Mouse (Mus musculus) MEL (cell line): ENCODE data around the gene Cntn4. TPM values are rescaled to one million over a fixed set of nuclear protein-coding genes. Genes with fewer than 3 reads are reported as not detected.

ENCODE experiments used
- DNase-seq: peaks from one replicate; pipeline ENCODE4 v3.0.0; 2011; ENCODE audit warnings: low read depth, low spot score
- H3K27ac ChIP-seq: 2 replicates; pipeline ENCODE4 v1.5.1; 2012; ENCODE audit warnings: low read depth, mild to moderate bottlenecking, control low read depth, low read length, moderate library complexity; ENCODE audit not compliant: control insufficient read depth
- H3K27me3 ChIP-seq, 2 experiments: fragments of 150-350 bp in 1 of 2; sonication (generic) in 1 of 2; 2 replicates each; pipeline ENCODE4 v1.6.1; 2012; ENCODE audit warnings: low read length in 2 of 2, mild to moderate bottlenecking in 2 of 2, improper control_type of control experiment in 1 of 2, moderate library complexity in 1 of 2; ENCODE audit not compliant: insufficient read depth in 2 of 2, control insufficient read depth in 1 of 2
- H3K36me3 ChIP-seq, 2 experiments: 2 replicates each; pipeline ENCODE4 v1.6.1; 2012 to 2014; ENCODE audit warnings: low read length in 2 of 2, improper control_type of control experiment in 1 of 2, inconsistent platforms in 1 of 2, mild to moderate bottlenecking in 1 of 2; ENCODE audit not compliant: insufficient read depth in 2 of 2, control insufficient read depth in 1 of 2
- H3K4me1 ChIP-seq, 2 experiments: fragments of 150-350 bp in 1 of 2; sonication (generic) in 1 of 2; 2 replicates each; pipeline ENCODE4 v1.6.1; 2012; ENCODE audit warnings: low read length in 2 of 2, improper control_type of control experiment in 1 of 2, mild to moderate bottlenecking in 1 of 2; ENCODE audit not compliant: insufficient read depth in 2 of 2, control insufficient read depth in 1 of 2
- H3K4me3 ChIP-seq, 2 experiments: fragments of 150-350 bp in 1 of 2; sonication (generic) in 1 of 2; 2 replicates each; pipeline ENCODE4 v1.5.1; 2012; ENCODE audit warnings: low read depth in 2 of 2, low read length in 2 of 2, mild to moderate bottlenecking in 2 of 2, moderate library complexity in 2 of 2, control low read depth in 1 of 2, improper control_type of control experiment in 1 of 2; ENCODE audit not compliant: control insufficient read depth in 1 of 2, insufficient read depth in 1 of 2
- H3K79me2 ChIP-seq: 2 replicates; pipeline ENCODE4 v1.6.1; 2012; ENCODE audit warnings: mild to moderate bottlenecking, low read length, moderate library complexity; ENCODE audit not compliant: control insufficient read depth, poor library complexity, insufficient read depth
- H3K9ac ChIP-seq: 2 replicates; pipeline ENCODE4 v1.6.1; 2012; ENCODE audit warnings: low read depth, mild to moderate bottlenecking, control low read depth, low read length, moderate library complexity; ENCODE audit not compliant: control insufficient read depth, poor library complexity, severe bottlenecking
- H3K9me3 ChIP-seq: fragments of 150-350 bp; sonication (generic); replicated peaks from 2 replicates; pipeline ENCODE4 v1.6.1; 2012; ENCODE audit warnings: mild to moderate bottlenecking, low read length, improper control_type of control experiment, moderate library complexity; ENCODE audit not compliant: insufficient read depth
- BHLHE40 ChIP-seq: IDR thresholded peaks from 2 replicates; pipeline ENCODE4 v1.6.1; 2012; ENCODE audit warnings: low read depth, mild to moderate bottlenecking, inconsistent platforms, low read length, improper control_type of control experiment, borderline replicate concordance
- CHD1 ChIP-seq: IDR thresholded peaks from 2 replicates; pipeline ENCODE4 v1.6.1; 2012; ENCODE audit warnings: low read depth, mild to moderate bottlenecking, inconsistent platforms, low read length, improper control_type of control experiment
- CHD2 ChIP-seq: IDR thresholded peaks from 2 replicates; pipeline ENCODE4 v1.6.1; 2011; ENCODE audit warnings: low read length, improper control_type of control experiment
- CTCF ChIP-seq, 3 experiments: IDR thresholded peaks in 2 of 3; conservative IDR thresholded peaks in 1 of 3; 2 replicates each; pipeline ENCODE4 v1.5.1; 2011 to 2012; ENCODE audit warnings: low read length in 3 of 3, low read depth in 2 of 3, mild to moderate bottlenecking in 2 of 3, improper control_type of control experiment in 1 of 3, inconsistent platforms in 1 of 3, mixed read lengths in 1 of 3, moderate library complexity in 1 of 3; ENCODE audit not compliant: control insufficient read depth in 1 of 3, insufficient read depth in 1 of 3, poor library complexity in 1 of 3, severe bottlenecking in 1 of 3
- E2F4 ChIP-seq: IDR thresholded peaks from 2 replicates; pipeline ENCODE4 v1.6.1; 2011; ENCODE audit warnings: low read depth, low read length, improper control_type of control experiment, borderline replicate concordance
- EP300 ChIP-seq, 2 experiments: IDR thresholded peaks; 2 replicates each; pipeline ENCODE4 v1.6.1; 2011; ENCODE audit warnings: improper control_type of control experiment in 2 of 2, low read length in 2 of 2, low read depth in 1 of 2, mild to moderate bottlenecking in 1 of 2
- ETS1 ChIP-seq: IDR thresholded peaks from 2 replicates; pipeline ENCODE4 v1.6.1; 2012; ENCODE audit warnings: low read depth, mild to moderate bottlenecking, inconsistent platforms, low read length, improper control_type of control experiment, moderate library complexity
- GABPA ChIP-seq: IDR thresholded peaks from 2 replicates; pipeline ENCODE4 v1.6.1; 2012; ENCODE audit warnings: low read depth, mild to moderate bottlenecking, inconsistent platforms, low read length, improper control_type of control experiment, moderate library complexity
- HCFC1 ChIP-seq: IDR thresholded peaks from 2 replicates; pipeline ENCODE4 v1.6.1; 2012; ENCODE audit warnings: low read depth, mild to moderate bottlenecking, inconsistent platforms, low read length, improper control_type of control experiment, moderate library complexity
- JUND ChIP-seq: IDR thresholded peaks from 2 replicates; pipeline ENCODE4 v1.6.1; 2011; ENCODE audit warnings: low read depth, mild to moderate bottlenecking, improper control_type of control experiment, low read length
- MAX ChIP-seq: IDR thresholded peaks from 2 replicates; pipeline ENCODE4 v1.6.1; 2011; ENCODE audit warnings: low read length, improper control_type of control experiment
- MAZ ChIP-seq: IDR thresholded peaks from 2 replicates; pipeline ENCODE4 v1.6.1; 2012; ENCODE audit warnings: low read depth, mild to moderate bottlenecking, inconsistent platforms, low read length, improper control_type of control experiment
- MYC ChIP-seq: IDR thresholded peaks from 2 replicates; pipeline ENCODE4 v1.6.1; 2011; ENCODE audit warnings: low read depth, mild to moderate bottlenecking, low read length, improper control_type of control experiment, moderate library complexity
- NELFE ChIP-seq: IDR thresholded peaks from 2 replicates; pipeline ENCODE4 v1.6.1; 2011; ENCODE audit warnings: low read depth, low read length, improper control_type of control experiment
- POLR2A ChIP-seq, 2 experiments: IDR thresholded peaks; 2 replicates each; pipeline ENCODE4 v1.6.1; 2011 to 2012; ENCODE audit warnings: low read length in 2 of 2, mild to moderate bottlenecking in 2 of 2, control low read depth in 1 of 2, improper control_type of control experiment in 1 of 2, low read depth in 1 of 2, moderate library complexity in 1 of 2; ENCODE audit not compliant: control insufficient read depth in 1 of 2, insufficient read depth in 1 of 2, poor library complexity in 1 of 2
- POLR2AphosphoS2 ChIP-seq: IDR thresholded peaks from 2 replicates; pipeline ENCODE4 v1.6.1; 2011; ENCODE audit warnings: low read length, improper control_type of control experiment
- RAD21 ChIP-seq: IDR thresholded peaks from 2 replicates; pipeline ENCODE4 v1.6.1; 2011; ENCODE audit warnings: mild to moderate bottlenecking, low read depth, low read length, improper control_type of control experiment
- RCOR1 ChIP-seq: IDR thresholded peaks from 2 replicates; pipeline ENCODE4 v1.6.1; 2012; ENCODE audit warnings: low read depth, mild to moderate bottlenecking, inconsistent platforms, low read length, improper control_type of control experiment
- SMC3 ChIP-seq: IDR thresholded peaks from 2 replicates; pipeline ENCODE4 v1.6.1; 2011; ENCODE audit warnings: low read depth, low read length, improper control_type of control experiment
- TAL1 ChIP-seq: IDR thresholded peaks from 2 replicates; pipeline ENCODE4 v1.6.1; 2012; ENCODE audit warnings: mild to moderate bottlenecking, inconsistent platforms, low read length, moderate library complexity, mixed read lengths
- TBP ChIP-seq: IDR thresholded peaks from 2 replicates; pipeline ENCODE4 v1.8.0; 2011; ENCODE audit warnings: low read depth, low read length, improper control_type of control experiment
- TCF12 ChIP-seq: IDR thresholded peaks from 2 replicates; pipeline ENCODE4 v1.6.1; 2014; ENCODE audit warnings: low read depth, mild to moderate bottlenecking, inconsistent platforms, low read length, improper control_type of control experiment, moderate library complexity
- USF1 ChIP-seq: IDR thresholded peaks from 2 replicates; pipeline ENCODE4 v1.6.1; 2014; ENCODE audit warnings: low read depth, mild to moderate bottlenecking, inconsistent platforms, low read length, improper control_type of control experiment, moderate library complexity
- USF2 ChIP-seq, 2 experiments: IDR thresholded peaks; 2 replicates each; pipeline ENCODE4 v1.6.1; 2011 to 2012; ENCODE audit warnings: improper control_type of control experiment in 2 of 2, low read length in 2 of 2, borderline replicate concordance in 1 of 2, inconsistent platforms in 1 of 2, low read depth in 1 of 2, mild to moderate bottlenecking in 1 of 2; ENCODE audit not compliant: insufficient read depth in 1 of 2
- ZC3H11A ChIP-seq: IDR thresholded peaks from 2 replicates; pipeline ENCODE4 v1.6.1; 2012; ENCODE audit warnings: low read depth, mild to moderate bottlenecking, inconsistent platforms, low read length, improper control_type of control experiment
- ZNF384 ChIP-seq: IDR thresholded peaks from 2 replicates; pipeline ENCODE4 v1.6.1; 2012; ENCODE audit warnings: low read depth, mild to moderate bottlenecking, inconsistent platforms, low read length, improper control_type of control experiment
- polyA plus RNA-seq, 2 experiments: library from polyadenylated mRNA; stranded (reverse) in 1 of 2; unstranded in 1 of 2; fragments of >175 nt in 1 of 2; fragments of >200 nt in 1 of 2; gene quantifications; 2 replicates each; pipeline versions ENCODE4 v1.2.1 to v1.2.4; 2012; ENCODE audit warnings: low replicate concordance in 2 of 2, low read depth in 1 of 2; ENCODE audit not compliant: insufficient read length in 2 of 2, insufficient read depth in 1 of 2, missing spikeins in 1 of 2
- total RNA-seq: library from RNA; depleted of rRNA; stranded (reverse); fragments of 300-350 nt; gene quantifications from 2 replicates; pipeline ENCODE4 v1.2.3, GENCODE M21; 2012

Cntn4 gene
- total and polyA plus RNA-seq, 3 experiments: not detected

DNA sequence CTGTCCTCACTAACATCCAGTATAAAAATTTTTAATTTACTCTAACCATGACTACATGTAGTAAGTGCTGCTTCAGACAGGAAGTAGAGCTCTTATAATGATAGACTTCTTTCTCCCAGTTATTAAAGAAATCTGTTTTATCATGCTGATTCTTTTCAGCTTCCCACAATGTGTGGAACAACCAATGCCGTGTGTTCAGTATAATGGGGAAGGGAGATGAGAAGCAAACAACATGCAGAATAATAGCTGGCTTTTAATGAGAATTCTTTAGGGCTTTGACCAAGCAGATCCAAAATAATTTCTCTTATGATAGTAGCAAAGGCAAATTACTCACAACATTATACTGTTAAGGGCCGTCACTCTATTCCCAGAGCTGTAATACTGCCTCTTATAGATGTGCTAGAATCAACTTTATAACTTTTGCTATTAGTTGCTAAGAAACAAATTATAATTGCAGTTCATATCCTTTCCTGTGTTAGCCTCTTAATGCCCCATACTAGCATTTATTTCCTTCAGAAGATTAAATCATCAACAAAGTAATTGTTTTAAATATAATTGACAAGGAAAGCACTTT, 710.5 kb downstream of the Cntn4 start:
- Histone ChIP-seq H3K27ac (no peak overlapping the region), H3K9ac (no peak overlapping the region), H3K27me3 (no peaks in the 10 kb centered on the region), H3K4me1 (no peaks in the 10 kb centered on the region), H3K9me3 (no peaks in the 10 kb centered on the region), H3K36me3 (no peaks in the 10 kb centered on the region), H3K4me3 (no peak overlapping the region), H3K79me2 (no peaks in the 10 kb centered on the region)
- DNase-seq: no peak
- no peak for TF ChIP-seq USF2 (IDR thresholded peaks at IDR 0.05; ENCODE audit: borderline replicate concordance in 1 of 2, insufficient read depth in 1 of 2, low read depth in 1 of 2, low read length in 2 of 2)
- no peak for TF ChIP-seq CHD2
- no peak for TF ChIP-seq RCOR1
- no peak for TF ChIP-seq SMC3
- TF ChIP-seq CHD1: no peak
- TF ChIP-seq POLR2AphosphoS2: no peak
- TF ChIP-seq ZNF384: no peak
- TF ChIP-seq E2F4: no peak
- TF ChIP-seq BHLHE40: no peak
- TF ChIP-seq JUND: no peak
- TF ChIP-seq POLR2A (IDR thresholded peaks at IDR 0.05; ENCODE audit: control insufficient read depth in 1 of 2, insufficient read depth in 1 of 2, low read depth in 1 of 2, low read length in 2 of 2, poor library complexity in 1 of 2): no peak
- TF ChIP-seq USF1: no peak
- TF ChIP-seq MAX: no peak
- no peak for TF ChIP-seq MAZ

DNA sequence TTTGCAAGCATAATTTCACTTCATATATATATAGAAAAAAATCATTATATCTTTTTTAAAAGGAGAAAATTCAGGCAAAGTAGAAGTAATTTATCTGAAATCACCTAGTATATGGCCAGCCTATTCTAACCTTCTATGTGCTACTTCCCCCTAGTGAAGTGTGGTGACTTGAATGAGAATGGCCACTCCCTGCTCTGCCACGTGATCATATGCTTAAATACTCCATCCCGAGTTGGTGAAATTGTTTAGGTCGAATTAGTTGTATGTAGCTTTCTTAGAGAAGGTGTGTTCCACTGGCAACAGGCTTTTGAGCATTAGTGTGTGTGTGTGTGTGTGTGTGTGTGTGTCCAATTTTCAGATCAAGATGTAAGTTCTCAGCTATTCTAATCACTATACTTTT, 730.6 kb downstream of the Cntn4 start:
- no peak overlapping the region for H3K27ac ChIP-seq
- H3K27me3 ChIP-seq: no peaks in the 10 kb centered on the region
- no peaks in the 10 kb centered on the region for H3K79me2 ChIP-seq
- no peaks in the 10 kb centered on the region for H3K36me3 ChIP-seq
- TF ChIP-seq RAD21 (no peak), MAZ (no peak), BHLHE40 (no peak), GABPA (no peak), MYC (no peak), TCF12 (no peak), ZC3H11A (no peak), USF1 (no peak), CTCF (IDR thresholded peaks at IDR 0.05 in 2 of 3, conservative IDR thresholded peaks at IDR 0.05 in 1 of 3; ENCODE audit: control insufficient read depth in 1 of 3, insufficient read depth in 1 of 3, low read depth in 2 of 3, low read length in 3 of 3, poor library complexity in 1 of 3, severe bottlenecking in 1 of 3) (no peak), POLR2AphosphoS2 (no peak), ETS1 (no peak), TBP (no peak), E2F4 (no peak), EP300 (IDR thresholded peaks at IDR 0.05; ENCODE audit: low read depth in 1 of 2, low read length in 2 of 2) (no peak), NELFE (no peak), HCFC1 (no peak), CHD1 (no peak), TAL1 (no peak)
- no peak overlapping the region for H3K4me3 ChIP-seq
- no peaks in the 10 kb centered on the region for H3K9me3 ChIP-seq
- no peak for DNase-seq
- H3K4me1 ChIP-seq: no peaks in the 10 kb centered on the region
- H3K9ac ChIP-seq: no peak overlapping the region
